Mouse (Mus musculus): Measurements from ENCODE around the gene Ube2o.

GRCm38 (mm10) chr11:116617641-116618040 lies 36.4 kb upstream of the Ube2o start:
- TF ChIP-seq CTCF (IDR thresholded peaks at IDR 0.05; ENCODE audit: control insufficient read depth, insufficient read depth, insufficient read length), result no peak
- TF ChIP-seq MAX (IDR thresholded peaks at IDR 0.05), result no peak
